Mouse (Mus musculus) adrenal gland, adult (tissue): ENCODE results near the gene Lce1k.
"Not testable (repeated sequence)": the region's sequence is repeated elsewhere in the genome, so short reads cannot be mapped to it uniquely, and the experiment has no call there.

Experiments used
- DNase-seq, 2 experiments: peaks; one replicate each; pipeline ENCODE4 v3.0.0; 2022 to 2023; ENCODE audit warnings: low spot score in 1 of 2; ENCODE audit not compliant: inconsistent age in 2 of 2

The Lce1k gene

GRCm38 (mm10) chr3:92807791-92808190, at the start of gene Lce1k:
Gene Lce1k, minus strand, starts transcription at chr3:92807891.
- DNase-seq: no peak

DNA sequence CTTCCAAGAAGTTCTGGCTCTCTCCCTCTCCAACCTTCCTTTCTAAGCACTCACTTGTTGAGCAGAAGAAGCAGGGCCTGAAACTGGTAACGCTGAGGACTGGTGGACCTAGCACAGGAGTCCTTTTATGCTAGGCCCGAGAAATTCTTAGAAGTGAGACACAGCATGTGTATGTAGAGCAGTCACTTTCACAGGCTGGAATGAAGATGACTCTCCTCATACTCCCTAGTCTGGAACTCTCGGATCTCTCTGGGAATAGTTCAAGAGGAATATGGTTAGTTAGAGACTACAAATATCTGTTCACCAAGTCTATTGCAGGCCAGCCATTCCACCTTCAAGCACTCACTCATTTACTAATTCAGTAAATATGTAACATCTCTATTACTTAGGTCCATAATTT, 43.5 kb upstream of the Lce1k start, which contains the start of gene Lce1l:
TSS of gene Lce1l (minus strand) at position 101 of the 400 bp plus-strand sequence.
- DNase-seq: no peak

GRCm38 (mm10) chr3:92827108-92827507, 19.4 kb upstream of the Lce1k start, which contains the start of gene Kprp:
Gene Kprp, minus strand, starts transcription at chr3:92827247.
- no peak for DNase-seq

DNA sequence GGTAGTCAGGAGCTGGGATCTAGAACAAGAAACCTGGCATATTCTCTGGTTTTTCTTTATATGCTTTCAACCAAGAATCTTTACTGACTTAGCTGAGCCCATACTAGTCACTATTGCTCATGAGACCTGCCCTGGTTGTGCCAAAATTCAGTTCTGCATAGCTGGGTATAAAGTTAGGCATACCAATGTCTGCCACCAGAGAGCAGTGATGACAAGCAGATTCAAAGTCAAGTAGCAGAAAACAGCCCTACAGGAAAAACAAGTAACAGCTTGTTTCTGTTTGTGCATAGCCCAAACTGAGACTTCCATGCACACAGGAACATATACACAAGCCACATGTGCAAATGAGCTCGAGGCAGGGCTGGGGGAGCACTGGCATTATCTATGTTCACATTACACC, 18.1 kb upstream of the Lce1k start:
- DNase-seq: no peak

- DNase-seq: not testable (repeated sequence)
These were observed 8.3 kb upstream of the Lce1k start for GRCm38 (mm10) chr3:92816036-92816435.

DNA sequence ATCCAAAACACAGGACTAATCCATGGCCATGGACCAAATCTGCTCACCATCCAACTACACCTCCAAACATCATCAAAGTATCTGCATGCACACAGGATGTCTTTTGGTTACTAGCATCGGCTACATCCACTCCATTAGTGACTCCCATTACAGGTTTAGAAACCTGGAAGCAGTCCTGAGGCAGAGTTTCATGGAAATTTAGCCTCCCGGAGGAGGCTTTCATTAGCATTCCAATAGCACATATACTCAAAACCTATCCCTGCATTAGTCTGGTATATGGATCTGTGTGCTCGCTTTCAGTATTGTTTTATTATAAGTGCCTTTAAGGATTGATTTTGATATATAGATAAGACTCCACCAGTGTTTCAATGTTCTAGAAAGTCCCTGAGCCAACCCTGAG, 7.9 kb upstream of the Lce1k start:
- DNase-seq: no peak

GRCm38 (mm10) chr3:92790414-92790813, 17.3 kb downstream of the Lce1k start, which contains the start of gene Lce1j:
Gene Lce1j, minus strand, starts transcription at chr3:92790514.
- no peak for DNase-seq

GRCm38 (mm10) chr3:92778799-92779198, 28.9 kb downstream of the Lce1k start, which contains the start of gene Lce1i:
Gene Lce1i, minus strand, starts transcription at chr3:92778899.
- DNase-seq: no peak

- peak in 1 of 2 experiments; percentile 40 for DNase-seq
These were observed 36.1 kb downstream of the Lce1k start for GRCm38 (mm10) chr3:92771573-92771972.

DNA sequence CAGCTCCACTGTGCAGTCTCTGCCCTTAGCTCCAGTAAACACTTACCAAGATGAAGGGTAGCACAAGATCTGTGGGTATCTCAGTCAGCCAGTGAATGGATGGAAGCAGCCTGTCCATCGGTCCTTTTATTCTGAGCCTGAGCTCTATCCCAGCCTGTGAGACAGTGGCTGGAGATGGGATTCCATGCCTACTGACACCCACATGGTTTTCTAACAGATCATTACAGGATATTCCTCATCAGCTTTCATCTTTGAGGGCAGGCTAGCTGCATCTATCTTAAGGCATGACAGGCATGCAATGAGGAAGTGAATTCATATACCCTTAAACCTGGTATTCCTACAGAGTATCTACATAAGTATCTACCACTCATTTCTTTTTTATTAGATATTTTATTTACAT, 42.7 kb downstream of the Lce1k start, which contains the start of gene Lce1h:
TSS of gene Lce1h (minus strand) at position 101 of the 400 bp plus-strand sequence.
- DNase-seq: no peak
